Mouse (Mus musculus) cerebellum, adult 11-12 months (tissue): ENCODE measurements at regions not wholly inside any gene's neighbourhood (a gene's known extent, or its start where the extent isn't known, plus 50 kb on each side); places are given as distances from the start of the nearest gene placed in this dataset.

Experiments used
- DNase-seq: peaks from one replicate; pipeline ENCODE4 v3.0.0; 2022

- DNase-seq: no peak
These were observed 169.7 kb upstream of the Srrm4 start for GRCm38 (mm10) chr5:116761323-116761722.

GRCm38 (mm10) chr5:116758687-116759086 is 167.1 kb upstream of the Srrm4 start:
- no peak for DNase-seq

GRCm38 (mm10) chr5:116752941-116753340 is 161.3 kb upstream of the Srrm4 start:
- DNase-seq: no peak

- DNase-seq: peak; percentile 20
These were observed 160.5 kb upstream of the Srrm4 start for GRCm38 (mm10) chr5:116752096-116752495.

GRCm38 (mm10) chr5:116745776-116746175 is 154.2 kb upstream of the Srrm4 start:
- no peak for DNase-seq

GRCm38 (mm10) chr5:116744389-116744788 is 152.8 kb upstream of the Srrm4 start:
- no peak for DNase-seq

GRCm38 (mm10) chr5:116735622-116736021 is 144.0 kb upstream of the Srrm4 start:
- no peak for DNase-seq

- DNase-seq: no peak
These were observed 139.9 kb upstream of the Srrm4 start for GRCm38 (mm10) chr5:116731509-116731908.

GRCm38 (mm10) chr5:116719200-116719599 is 127.6 kb upstream of the Srrm4 start:
- no peak for DNase-seq

GRCm38 (mm10) chr5:116714256-116714655 is 122.6 kb upstream of the Srrm4 start:
- DNase-seq: no peak

- DNase-seq: no peak
These were observed 120.4 kb upstream of the Srrm4 start for GRCm38 (mm10) chr5:116712056-116712455.

GRCm38 (mm10) chr5:116708505-116708904 is 116.9 kb upstream of the Srrm4 start:
- no peak for DNase-seq

- no peak for DNase-seq
These were observed 70.8 kb upstream of the Srrm4 start for GRCm38 (mm10) chr5:116662466-116662865.

- no peak for DNase-seq
These were observed 70.2 kb upstream of the Srrm4 start for GRCm38 (mm10) chr5:116661851-116662250.

- no peak for DNase-seq
These were observed 63.1 kb upstream of the Srrm4 start for GRCm38 (mm10) chr5:116654486-116655420.
